Mouse (Mus musculus) myocyte (in vitro differentiated cells): ENCODE measurements around the gene Ncapd3.

Source experiments
- CEBPB ChIP-seq: IDR thresholded peaks from 2 replicates; pipeline ENCODE4 v1.6.1; 2011; ENCODE audit warnings: mild to moderate bottlenecking, moderate library complexity; ENCODE audit not compliant: poor library complexity, insufficient read depth, severe bottlenecking
- MYOG ChIP-seq, 3 experiments: IDR thresholded peaks; one replicate each; pipeline ENCODE4 v1.6.1; 2011; ENCODE audit warnings: control low read depth in 2 of 3, low read depth in 2 of 3, mild to moderate bottlenecking in 2 of 3; ENCODE audit not compliant: insufficient read length in 2 of 3, control insufficient read depth in 1 of 3, insufficient read depth in 1 of 3
- POLR2A ChIP-seq: IDR thresholded peaks from one replicate; pipeline ENCODE4 v1.6.1; 2011; ENCODE audit warnings: low read depth, mild to moderate bottlenecking, control low read depth, moderate library complexity; ENCODE audit not compliant: insufficient read length
- POLR2AphosphoS2 ChIP-seq: IDR thresholded peaks from one replicate; pipeline ENCODE4 v1.6.1; 2011; ENCODE audit warnings: low read depth, control low read depth; ENCODE audit not compliant: insufficient read length
- REST ChIP-seq: IDR thresholded peaks from one replicate; pipeline ENCODE4 v1.6.1; 2011; ENCODE audit warnings: mild to moderate bottlenecking, control low read depth, moderate library complexity; ENCODE audit not compliant: insufficient read depth, insufficient read length

- TF ChIP-seq POLR2A: no peak
- TF ChIP-seq MYOG (IDR thresholded peaks at IDR 0.05; ENCODE audit: control insufficient read depth in 1 of 3, insufficient read depth in 1 of 3, insufficient read length in 2 of 3, low read depth in 2 of 3): no peak
- no peak for TF ChIP-seq POLR2AphosphoS2
- TF ChIP-seq REST: no peak
- no peak for TF ChIP-seq CEBPB
Observed at GRCm38 (mm10) chr9:27099474-27099873, 69.5 kb downstream of the Ncapd3 start.
